Mouse (Mus musculus) intestine, embryonic 16.5 days (tissue): ENCODE data around the gene Prr5l. TPM values are rescaled to one million over a fixed set of nuclear protein-coding genes. Genes with fewer than 3 reads are reported as not detected.

Source experiments
- ATAC-seq: fragments of 200-750 bp; cut with Nextera tagmentation; 2 replicates; pipeline ENCODE4 v1.8.0; 2017; ENCODE audit warnings: moderate TSS enrichment, moderate library complexity
- H3K27ac ChIP-seq: fragments of 300-500 bp; sonication (generic); 2 replicates; pipeline ENCODE4 v1.5.1; 2014; ENCODE audit warnings: mild to moderate bottlenecking, low read length
- H3K27me3 ChIP-seq: fragments of 300-500 bp; sonication (generic); replicated peaks from 2 replicates; pipeline ENCODE4 v1.6.1; 2014; ENCODE audit warnings: low read length, control low read depth, mixed read lengths; ENCODE audit not compliant: control insufficient read depth, insufficient read depth
- H3K36me3 ChIP-seq: fragments of 300-500 bp; sonication (generic); 2 replicates; pipeline ENCODE4 v1.6.1; 2014; ENCODE audit warnings: low read length, control low read depth; ENCODE audit not compliant: control insufficient read depth, insufficient read depth
- H3K4me1 ChIP-seq: fragments of 300-500 bp; sonication (generic); 2 replicates; pipeline ENCODE4 v1.6.1; 2014; ENCODE audit warnings: low read length, control low read depth, mixed read lengths; ENCODE audit not compliant: control insufficient read depth, insufficient read depth
- H3K4me2 ChIP-seq: fragments of 300-500 bp; sonication (generic); 2 replicates; pipeline ENCODE4 v1.6.1; 2014; ENCODE audit warnings: low read depth, low read length, control low read depth
- H3K4me3 ChIP-seq: fragments of 300-500 bp; sonication (generic); 2 replicates; pipeline ENCODE4 v1.5.1; 2014; ENCODE audit warnings: mild to moderate bottlenecking, low read length
- H3K9ac ChIP-seq: fragments of 300-500 bp; sonication (generic); 2 replicates; pipeline ENCODE4 v1.6.1; 2014; ENCODE audit warnings: low read depth, low read length
- H3K9me3 ChIP-seq: fragments of 300-500 bp; sonication (generic); 2 replicates; pipeline ENCODE4 v1.6.1; 2016; ENCODE audit warnings: low read length, control low read depth; ENCODE audit not compliant: control insufficient read depth
- WGBS: fragments of 180-500 bp; shearing (Covaris S2); extraction: QIAGEN DNeasy Blood & Tissue Kit; methylation state at CpG from one replicate; pipeline ENCODE4 v1.1.7; 2014; 5-methylcytosine and 5-hydroxymethylcytosine counted together
- polyA plus RNA-seq: library from polyadenylated mRNA; unstranded; fragments of >200 nt; fragmentation: Nextera tagmentation; extraction: Ambion mirVana; gene quantifications from 2 replicates; pipeline ENCODE4 v1.2.1, GENCODE M21; 2015

The Prr5l gene
- polyA plus RNA-seq, 1 experiment from 2014 or later = 23.9 TPM

GRCm38 (mm10) chr2:101723333-101723881 is 159.4 kb downstream of the Prr5l start:
- 80% methylated on average over 10 of the region's 10 CpGs for WGBS
- ATAC-seq = no peak
- Histone ChIP-seq H3K27me3 (no peaks in the 10 kb centered on the region), H3K4me1 (no peaks in the 10 kb centered on the region), H3K27ac (no peak overlapping the region), H3K4me2 (no peak overlapping the region), H3K4me3 (no peak overlapping the region), H3K36me3 (0 out of 2 replicates have a peak, but pooled peaks cover 3% of the 10 kb centered on the region), H3K9ac (no peak overlapping the region), H3K9me3 (no peaks in the 10 kb centered on the region)

DNA sequence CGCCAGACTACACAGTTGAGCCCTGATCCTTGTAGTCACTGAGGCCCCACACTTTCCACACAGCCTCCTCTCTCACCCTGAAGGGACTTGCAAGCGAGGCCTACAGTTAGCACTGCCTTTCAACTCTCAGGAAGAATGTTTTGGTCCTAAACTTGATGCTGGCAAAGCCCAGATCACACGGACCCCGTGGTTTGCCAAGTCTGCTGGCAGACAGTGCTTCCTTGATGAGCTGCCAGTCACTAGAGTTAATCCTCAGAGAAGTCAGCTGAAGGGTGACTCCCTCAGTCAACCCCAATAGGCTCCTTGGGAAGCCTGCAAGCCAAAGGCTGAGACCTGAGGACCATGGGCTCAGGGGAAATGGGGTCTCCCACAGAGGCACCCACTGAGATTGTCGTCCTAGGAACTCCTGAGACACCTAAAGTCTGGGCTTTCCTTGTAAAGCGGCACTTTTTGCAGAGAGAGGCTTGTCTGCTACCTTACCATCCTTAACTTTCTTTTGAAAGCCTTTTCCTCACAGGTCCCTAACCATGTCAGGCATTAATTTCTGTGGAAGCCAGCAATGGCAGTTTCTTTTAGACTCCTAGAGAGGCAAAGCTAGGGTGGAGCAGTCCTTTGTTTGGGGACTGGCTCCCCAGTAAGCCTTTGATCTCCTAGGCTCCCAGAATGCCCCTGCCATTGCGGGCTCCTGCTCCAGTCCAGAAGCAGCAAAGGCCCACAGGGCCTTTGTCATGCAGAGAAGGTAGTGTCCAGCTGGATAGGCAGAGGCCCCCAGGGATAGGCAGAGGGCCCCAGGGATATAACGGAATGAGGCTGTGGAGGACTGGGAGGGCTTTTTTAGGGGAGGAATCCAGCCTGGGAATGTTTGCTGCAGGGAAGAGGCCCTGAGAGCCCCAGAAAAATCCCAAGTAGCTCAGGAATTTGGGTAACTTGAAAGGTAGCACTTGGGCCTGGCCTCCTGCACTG is 160.2 kb downstream of the Prr5l start:
- Histone ChIP-seq H3K9me3 (no peaks in the 10 kb centered on the region), H3K36me3 (0 out of 2 replicates have a peak, but pooled peaks cover 3% of the 10 kb centered on the region), H3K4me3 (no peak overlapping the region), H3K9ac (peak overlapping the region; percentile 11; the same call in 1 of the 2 replicates), H3K4me1 (no peaks in the 10 kb centered on the region), H3K27ac (no peak overlapping the region), H3K4me2 (no peak overlapping the region), H3K27me3 (no peaks in the 10 kb centered on the region)
- 61% methylated on average over 8 of the region's 8 CpGs for WGBS
- ATAC-seq = no peak

DNA sequence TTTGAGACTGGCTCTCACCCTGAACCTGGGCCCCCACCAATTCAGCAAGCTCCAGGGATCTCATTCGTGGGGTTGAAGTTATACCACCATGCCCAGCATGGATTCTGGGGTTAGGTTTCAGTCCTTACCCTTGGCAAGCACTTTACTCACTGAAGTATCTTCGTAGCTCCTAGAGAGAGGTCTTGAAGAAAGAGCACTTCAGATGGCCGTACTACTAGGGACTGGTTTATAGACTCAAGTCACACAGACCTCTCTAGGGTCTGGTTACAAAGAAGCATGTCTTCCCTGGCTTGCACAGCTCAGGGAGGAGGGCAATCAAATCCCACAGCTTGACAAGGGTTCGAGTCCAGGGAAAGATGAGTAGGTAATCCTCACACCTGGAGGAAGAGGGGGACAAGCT is 161.0 kb downstream of the Prr5l start:
- Histone ChIP-seq H3K4me1 (no peaks in the 10 kb centered on the region), H3K9ac (no peak overlapping the region), H3K36me3 (0 out of 2 replicates have a peak, but pooled peaks cover 3% of the 10 kb centered on the region), H3K27ac (no peak overlapping the region), H3K4me3 (no peak overlapping the region), H3K27me3 (no peaks in the 10 kb centered on the region), H3K4me2 (no peak overlapping the region), H3K9me3 (no peaks in the 10 kb centered on the region)
- ATAC-seq = no peak
- WGBS = 87% methylated on average over 4 of the region's 4 CpGs

- Histone ChIP-seq H3K27ac (no peak overlapping the region), H3K36me3 (0 out of 2 replicates have a peak, but pooled peaks cover 3% of the 10 kb centered on the region), H3K9ac (no peak overlapping the region), H3K4me3 (no peak overlapping the region), H3K4me1 (no peaks in the 10 kb centered on the region), H3K9me3 (no peaks in the 10 kb centered on the region), H3K4me2 (no peak overlapping the region), H3K27me3 (no peaks in the 10 kb centered on the region)
- 94% methylated on average over 13 of the region's 13 CpGs for WGBS
- no peak for ATAC-seq
Measured at GRCm38 (mm10) chr2:101717162-101717561, 165.7 kb downstream of the Prr5l start.

DNA sequence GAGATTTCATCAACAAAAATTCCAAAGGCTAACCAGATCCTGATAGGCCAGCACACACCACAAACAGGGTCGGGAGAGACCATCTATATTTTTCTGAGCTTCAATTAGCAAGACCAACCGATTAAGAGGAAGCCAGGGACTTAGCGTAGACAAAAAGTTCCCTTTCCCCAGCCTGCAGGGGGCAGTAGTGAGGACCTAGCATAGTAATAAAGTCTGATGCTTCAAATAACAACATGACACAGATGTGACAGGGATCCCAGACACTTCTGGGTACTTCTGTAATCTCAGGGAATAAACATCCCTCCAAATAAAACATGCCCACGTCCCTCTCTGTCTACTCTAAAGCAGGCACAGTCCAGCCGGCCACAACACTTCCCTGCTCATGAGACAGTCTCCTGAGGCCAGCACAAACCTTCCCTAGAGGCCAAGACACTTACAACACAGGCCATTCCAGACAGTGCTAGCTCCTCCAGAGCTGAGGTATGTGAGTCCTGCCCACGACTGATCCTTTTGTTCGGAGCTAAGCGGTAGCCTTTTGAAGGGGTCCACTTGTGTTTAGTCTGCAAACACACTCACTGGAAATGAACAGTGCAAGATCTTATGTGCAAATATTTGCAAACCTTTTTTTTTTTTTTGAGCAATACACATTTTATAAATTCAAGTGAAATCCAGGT is 167.0 kb downstream of the Prr5l start:
- no peak overlapping the region for H3K27ac ChIP-seq
- H3K9ac ChIP-seq = no peak overlapping the region
- no peak overlapping the region for H3K4me3 ChIP-seq
- 0 out of 2 replicates have a peak, but pooled peaks cover 3% of the 10 kb centered on the region for H3K36me3 ChIP-seq
- ATAC-seq = no peak
- H3K4me2 ChIP-seq = no peak overlapping the region
- WGBS = 64% methylated on average over 8 of the region's 8 CpGs
- no peaks in the 10 kb centered on the region for H3K27me3 ChIP-seq
- H3K9me3 ChIP-seq = no peaks in the 10 kb centered on the region
- H3K4me1 ChIP-seq = no peaks in the 10 kb centered on the region

DNA sequence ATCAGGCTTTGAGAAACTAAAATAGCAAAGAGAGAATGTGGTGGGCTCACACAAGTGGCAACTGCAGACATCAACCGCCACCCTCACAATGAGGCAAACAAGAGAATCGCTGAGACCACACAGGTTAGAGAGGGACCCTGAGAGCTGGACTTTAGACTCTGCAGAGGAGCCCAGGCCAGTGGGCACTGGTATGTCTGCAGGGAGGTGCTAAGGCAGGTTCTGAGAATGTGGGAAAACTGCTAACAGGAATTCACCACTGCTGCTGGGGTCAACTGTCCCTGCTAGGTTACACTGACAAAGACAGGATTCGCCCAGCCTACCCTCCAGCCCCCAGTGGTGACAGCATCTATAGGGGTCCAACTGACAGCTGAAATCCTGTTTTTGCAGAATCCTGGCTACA is 171.2 kb downstream of the Prr5l start:
- H3K4me2 ChIP-seq = no peak overlapping the region
- no peaks in the 10 kb centered on the region for H3K27me3 ChIP-seq
- H3K9ac ChIP-seq = no peak overlapping the region
- H3K36me3 ChIP-seq = no peaks in the 10 kb centered on the region
- H3K4me3 ChIP-seq = no peak overlapping the region
- ATAC-seq = no peak
- H3K4me1 ChIP-seq = no peaks in the 10 kb centered on the region
- H3K9me3 ChIP-seq = no peaks in the 10 kb centered on the region
- WGBS = 71% methylated on average over 3 of the region's 3 CpGs
- H3K27ac ChIP-seq = no peak overlapping the region

- Histone ChIP-seq H3K27me3 (no peaks in the 10 kb centered on the region), H3K9ac (no peak overlapping the region), H3K4me1 (no peaks in the 10 kb centered on the region), H3K9me3 (no peaks in the 10 kb centered on the region), H3K4me3 (no peak overlapping the region), H3K27ac (no peak overlapping the region), H3K4me2 (no peak overlapping the region), H3K36me3 (no peaks in the 10 kb centered on the region)
- no peak for ATAC-seq
- 55% methylated on average over 5 of the region's 5 CpGs for WGBS
Measured at GRCm38 (mm10) chr2:101705941-101706485, 176.8 kb downstream of the Prr5l start.

GRCm38 (mm10) chr2:101699284-101699683 is 183.5 kb downstream of the Prr5l start:
- ATAC-seq = no peak
- Histone ChIP-seq H3K9me3 (no peaks in the 10 kb centered on the region), H3K27me3 (no peaks in the 10 kb centered on the region), H3K4me2 (no peak overlapping the region), H3K27ac (no peak overlapping the region), H3K9ac (no peak overlapping the region), H3K4me3 (no peak overlapping the region), H3K36me3 (peaks cover 6% of the 10 kb centered on the region), H3K4me1 (no peaks in the 10 kb centered on the region)
- WGBS = 86% methylated on average over 4 of the region's 4 CpGs

DNA sequence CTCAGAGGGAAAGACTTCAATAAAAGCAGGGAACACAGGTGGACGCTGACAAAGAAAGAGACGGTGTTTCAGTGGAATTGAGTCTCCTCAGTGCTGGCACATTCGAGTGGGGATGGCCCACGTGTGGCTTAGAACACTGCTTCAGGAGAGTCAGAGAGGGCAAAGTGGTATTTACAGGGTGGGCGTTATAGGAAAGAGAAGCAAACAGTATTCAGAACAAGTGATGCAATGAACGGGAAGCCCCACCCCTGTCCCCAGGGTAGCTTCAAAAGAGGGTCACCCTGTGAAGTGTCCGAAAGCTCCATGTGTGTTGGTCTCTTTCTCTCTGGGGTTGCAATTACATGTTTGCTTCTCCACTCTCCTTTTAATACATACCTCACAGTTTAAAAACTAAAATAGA is 187.2 kb downstream of the Prr5l start:
- Histone ChIP-seq H3K4me2 (no peak overlapping the region), H3K9me3 (no peaks in the 10 kb centered on the region), H3K36me3 (peaks cover 6% of the 10 kb centered on the region), H3K4me1 (no peaks in the 10 kb centered on the region), H3K4me3 (no peak overlapping the region), H3K27ac (no peak overlapping the region), H3K27me3 (no peaks in the 10 kb centered on the region), H3K9ac (no peak overlapping the region)
- no peak for ATAC-seq
- WGBS = 91% methylated on average over 7 of the region's 7 CpGs
